Comparison of ENCODE assay signal across 32 mouse cellular contexts in the genomic region with DNA sequence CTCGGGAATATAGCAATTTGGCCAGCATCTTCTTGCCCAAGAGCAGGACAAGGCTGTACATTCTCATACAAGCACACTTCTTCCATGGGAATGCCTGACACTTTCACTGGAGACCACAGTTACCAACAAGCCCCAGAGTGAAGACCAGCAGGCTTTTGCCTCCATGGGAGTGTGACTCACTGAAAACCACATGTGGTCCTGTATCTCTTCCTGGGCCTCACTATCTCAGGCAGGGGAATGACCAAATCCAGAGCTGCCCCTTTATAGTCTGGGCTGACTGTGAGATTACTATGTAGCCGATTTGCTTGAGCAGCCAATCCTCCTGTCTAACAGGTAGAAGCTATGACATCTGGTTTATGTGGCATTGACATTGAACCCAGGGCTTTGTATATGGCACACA. TPM values are rescaled to one million over a fixed set of nuclear protein-coding genes. Genes with fewer than 3 reads are reported as not detected.
"Had no signal": no experiment of that assay in that cellular context is flagged by ENCODE, and none has a peak within 500 bp of the region (broad histone marks: within the 10 kb centered on the region; RNA-seq: fewer than 3 reads in every experiment).

No protein-coding gene starts in this region.

- H3K4me1 ChIP-seq: forebrain, embryonic 12.5 days; forebrain, embryonic 15.5 days had no signal

- H3K27me3 ChIP-seq: embryonic facial prominence, embryonic 12.5 days; embryonic facial prominence, embryonic 13.5 days; embryonic facial prominence, embryonic 15.5 days; forebrain, embryonic 15.5 days had no signal

- H3K9me3 ChIP-seq: embryonic facial prominence, embryonic 10.5 days; embryonic facial prominence, embryonic 12.5 days; embryonic facial prominence, embryonic 13.5 days; embryonic facial prominence, embryonic 15.5 days; forebrain, embryonic 10.5 days; forebrain, embryonic 12.5 days; forebrain, embryonic 13.5 days; forebrain, embryonic 15.5 days had no signal

- H3K9ac ChIP-seq: embryonic facial prominence, embryonic 12.5 days; embryonic facial prominence, embryonic 13.5 days; embryonic facial prominence, embryonic 15.5 days; forebrain, embryonic 12.5 days; forebrain, embryonic 13.5 days; forebrain, embryonic 15.5 days; forebrain, postnatal 0 days had no signal

- DNase-seq: cerebellum, adult 9-10 months; cerebellum, adult 9-11 months; cerebellum, postnatal 10 days; cerebellum, postnatal 14 days; cerebellum, postnatal 25 days; cerebellum, postnatal 36 days; embryo, embryonic 11 days; forebrain, postnatal 0 days; gastrocnemius, adult 2 months; gastrocnemius, postnatal 10 days; gastrocnemius, postnatal 14 days; gastrocnemius, postnatal 25 days; gastrocnemius, postnatal 36 days; heart, adult 11 months; heart, adult 18-20 months; heart, adult 2 months had no signal

- H3K27ac ChIP-seq: embryonic facial prominence, embryonic 10.5 days; embryonic facial prominence, embryonic 12.5 days; embryonic facial prominence, embryonic 13.5 days; embryonic facial prominence, embryonic 15.5 days; forebrain, embryonic 10.5 days; forebrain, embryonic 12.5 days; forebrain, embryonic 13.5 days; forebrain, embryonic 15.5 days; gastrocnemius, adult 2 months; heart, adult 2 months had no signal

- H3K4me3 ChIP-seq: embryonic facial prominence, embryonic 10.5 days; embryonic facial prominence, embryonic 12.5 days; embryonic facial prominence, embryonic 13.5 days; embryonic facial prominence, embryonic 15.5 days; erythroblast, embryonic 14.5 days; forebrain, embryonic 10.5 days; forebrain, embryonic 12.5 days; forebrain, embryonic 13.5 days; forebrain, embryonic 15.5 days; gastrocnemius, adult 2 months; heart, adult 2 months had no signal

- ATAC-seq: forebrain, embryonic 13.5 days; forebrain, embryonic 14.5 days; forebrain, embryonic 15.5 days; forebrain, embryonic 16.5 days; forebrain, postnatal 0 days had no signal

- H3K4me2 ChIP-seq: embryonic facial prominence, embryonic 12.5 days; embryonic facial prominence, embryonic 13.5 days; embryonic facial prominence, embryonic 15.5 days; forebrain, embryonic 12.5 days; forebrain, embryonic 13.5 days; forebrain, embryonic 15.5 days had no signal

- H3K36me3 ChIP-seq: embryonic facial prominence, embryonic 10.5 days; embryonic facial prominence, embryonic 12.5 days; embryonic facial prominence, embryonic 13.5 days; embryonic facial prominence, embryonic 15.5 days; forebrain, embryonic 10.5 days; forebrain, embryonic 12.5 days; forebrain, embryonic 15.5 days had no signal

RNA-seq across cellular contexts. Expression of a gene that starts 10.7 kb away (rescaled TPM):
- total RNA-seq: common myeloid progenitor, adult 5-6 weeks; gastrocnemius, adult 18-20 months; gastrocnemius, adult 2 months; gastrocnemius, adult 8-10 months; gastrocnemius, postnatal 36 days; granulocyte monocyte progenitor cell, adult 5-6 weeks; heart, adult 2 months had no signal
- polyA plus RNA-seq: cortical plate, adult 2 months; erythroblast, embryonic 14.5 days had no signal

RNA-seq across cellular contexts. Expression of a gene that starts 22.5 kb away (rescaled TPM):
- total RNA-seq: common myeloid progenitor, adult 5-6 weeks; granulocyte monocyte progenitor cell, adult 5-6 weeks had no signal
